Mouse (Mus musculus) ovary, postnatal 10 days (tissue): ENCODE data around the gene Smtnl1.

Experiments
- DNase-seq: peaks from one replicate; pipeline ENCODE4 v3.0.0; 2022; ENCODE audit warnings: low spot score

Gene Smtnl1

DNA sequence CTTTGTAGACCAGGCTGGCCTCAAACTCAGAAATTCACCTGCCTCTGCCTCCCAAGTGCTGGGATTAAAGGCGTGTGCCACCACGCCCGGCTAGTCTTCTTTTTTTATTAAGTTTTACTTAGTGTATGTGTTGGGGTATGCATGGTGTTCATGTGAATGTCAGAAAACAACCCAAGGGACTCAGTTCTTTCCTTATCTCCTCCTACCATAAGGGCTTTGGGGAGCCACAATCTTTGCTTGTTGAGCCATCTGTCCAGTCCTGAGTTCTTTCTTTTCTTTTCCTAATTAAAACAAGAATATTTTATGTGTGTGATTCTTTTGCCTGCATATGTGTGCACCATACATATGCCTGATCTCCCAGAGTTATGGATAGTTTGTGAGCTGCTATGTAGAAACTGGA, 29.3 kb downstream of the Smtnl1 start:
- no peak for DNase-seq

DNA sequence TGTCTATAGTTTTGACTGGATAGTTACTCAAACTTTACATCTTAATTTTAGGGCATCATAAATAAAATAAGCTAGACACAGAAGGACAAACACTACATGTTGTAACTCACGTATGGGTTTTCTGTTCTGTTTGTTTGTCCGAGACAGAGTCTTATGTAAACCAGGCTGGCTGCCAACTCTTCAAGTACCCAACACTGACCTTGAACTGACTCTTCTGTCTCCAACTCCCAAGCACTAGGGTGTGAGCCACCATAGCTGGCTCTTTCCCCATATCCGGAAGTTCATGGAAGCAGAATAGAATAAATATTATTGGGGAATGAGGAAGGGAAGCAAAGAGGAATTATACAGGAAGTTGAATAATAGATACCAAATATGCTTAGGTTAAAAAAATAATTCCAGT, 29.9 kb downstream of the Smtnl1 start:
- no peak for DNase-seq

DNA sequence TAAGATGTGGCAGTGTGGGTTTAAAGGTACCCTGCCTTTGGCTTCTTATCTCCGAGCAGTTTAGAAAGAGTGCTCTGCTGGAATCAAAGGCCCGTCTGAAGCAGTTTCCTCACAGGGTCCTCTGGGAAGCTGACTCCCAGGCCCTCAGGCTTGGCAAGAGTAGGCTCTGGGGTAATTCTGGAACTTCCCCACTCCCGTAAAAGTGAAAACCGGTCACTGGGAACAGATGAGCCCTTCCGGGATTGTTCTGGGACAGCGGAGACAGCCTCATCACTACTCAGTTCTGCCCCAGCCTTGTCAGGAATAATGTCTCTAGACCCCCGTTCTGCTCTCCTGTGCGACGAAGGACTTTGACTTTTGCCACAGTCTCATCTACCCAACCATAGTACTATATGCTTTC, 32.0 kb downstream of the Smtnl1 start:
- no peak for DNase-seq

DNA sequence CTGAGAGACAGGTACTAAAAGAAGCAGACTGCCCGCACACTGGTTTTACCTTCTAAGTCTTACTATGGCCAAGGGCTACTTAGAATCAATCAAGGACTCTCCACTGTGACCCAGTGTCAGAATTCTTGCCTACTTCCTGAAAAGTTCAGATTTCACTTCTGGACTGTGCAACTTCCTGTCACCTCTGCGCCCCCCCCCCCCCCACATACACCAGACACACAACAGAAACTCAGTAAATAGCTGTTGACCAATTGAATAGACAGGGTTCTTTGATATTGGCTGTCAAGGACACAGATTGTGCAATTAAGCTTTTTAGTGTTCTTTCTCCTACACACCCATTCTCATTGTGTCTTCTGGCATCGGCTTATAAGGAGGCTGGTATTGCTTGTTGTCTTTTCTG, 34.1 kb downstream of the Smtnl1 start:
- no peak for DNase-seq

DNA sequence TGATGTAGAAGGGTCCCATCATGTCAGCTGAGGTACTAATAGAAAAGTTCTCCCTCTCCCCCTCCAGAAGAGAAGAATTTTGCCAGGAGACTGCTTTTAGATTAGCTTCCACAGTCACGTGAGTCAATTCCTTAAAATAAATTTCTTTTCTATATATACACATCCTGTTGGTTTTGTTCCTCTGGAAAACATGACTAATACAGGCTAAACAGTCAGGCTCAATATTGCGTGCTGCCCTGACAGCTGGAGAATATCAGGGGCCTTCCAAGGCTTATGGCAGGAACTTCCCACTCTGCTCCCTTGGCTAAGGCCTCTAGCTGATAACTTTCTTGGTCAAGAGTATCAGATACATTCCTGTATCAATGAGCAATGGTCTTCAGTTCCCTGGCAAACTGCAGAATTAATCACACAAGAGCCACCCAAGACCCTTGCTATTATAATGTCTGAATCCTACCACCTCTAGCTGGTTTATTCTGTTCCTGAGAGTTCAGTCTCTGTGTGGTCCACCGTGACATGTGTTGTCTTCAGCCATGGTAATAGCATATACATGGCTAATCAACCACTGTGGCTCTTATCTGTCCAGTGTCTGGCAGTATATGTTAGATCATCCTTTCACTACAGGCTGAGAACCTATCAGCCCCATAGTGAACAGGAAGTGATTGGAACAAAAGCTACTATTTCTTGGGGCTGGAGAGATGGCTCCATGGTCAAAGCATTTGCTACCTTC, 38.4 kb downstream of the Smtnl1 start:
- DNase-seq: no peak

DNA sequence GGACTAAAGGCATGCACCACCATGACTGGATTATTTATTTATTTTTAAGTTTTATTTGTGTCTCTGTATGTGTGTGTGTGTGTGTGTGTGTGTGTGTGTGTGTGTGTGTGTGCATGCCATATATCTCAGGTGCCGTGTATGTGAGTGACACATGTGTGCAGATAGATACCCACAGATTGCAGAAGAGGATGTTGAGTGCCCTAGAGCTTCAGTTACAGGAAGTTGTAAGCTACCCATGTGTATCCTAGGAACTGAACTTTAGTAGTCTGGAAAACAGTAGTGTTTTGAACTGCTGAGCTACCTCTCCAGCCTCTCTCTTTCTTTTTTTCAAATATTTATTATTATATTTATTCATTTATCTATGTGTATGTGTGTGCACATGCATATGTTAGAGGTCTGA, 39.1 kb downstream of the Smtnl1 start:
- DNase-seq: no peak

DNA sequence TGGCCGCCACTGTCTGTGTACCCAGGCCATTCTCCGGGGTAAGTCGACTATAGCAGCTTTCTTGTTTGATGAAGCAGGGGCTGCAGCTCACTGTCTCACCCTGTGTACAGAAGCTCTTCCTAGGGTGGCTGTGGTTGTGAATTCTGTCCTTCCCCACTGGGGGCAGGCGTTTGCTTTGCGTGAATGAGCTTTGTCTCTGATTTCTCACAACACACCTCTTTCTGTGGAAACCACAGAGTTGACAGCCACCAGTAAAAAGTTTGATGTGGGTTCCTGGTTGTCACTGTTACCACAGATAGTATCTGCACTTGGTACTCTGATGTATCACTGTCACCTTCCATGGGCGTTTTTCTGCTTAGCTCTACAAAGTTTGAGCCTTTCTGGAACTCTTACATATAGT, 43.2 kb downstream of the Smtnl1 start:
- no peak for DNase-seq

DNA sequence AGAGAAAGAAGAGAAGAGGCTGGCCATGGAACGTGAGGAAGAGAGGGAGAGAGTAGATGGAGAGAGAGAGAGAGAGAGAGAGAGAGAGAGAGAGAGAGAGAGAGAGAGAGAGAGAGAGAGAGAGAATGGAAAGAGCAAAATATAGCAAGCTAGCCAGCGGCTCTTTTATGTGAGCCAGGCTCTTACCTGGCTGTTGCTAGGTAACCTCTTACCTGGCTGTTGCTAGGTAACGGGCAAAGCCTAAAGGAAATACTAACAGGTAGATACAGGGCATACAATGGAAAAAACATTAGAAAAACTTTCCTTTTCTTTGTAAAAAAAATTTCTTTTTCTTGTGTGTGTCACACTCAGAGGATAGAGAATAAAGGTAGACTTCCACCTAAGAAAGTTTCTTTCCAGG, 44.7 kb downstream of the Smtnl1 start:
- DNase-seq: no peak

DNA sequence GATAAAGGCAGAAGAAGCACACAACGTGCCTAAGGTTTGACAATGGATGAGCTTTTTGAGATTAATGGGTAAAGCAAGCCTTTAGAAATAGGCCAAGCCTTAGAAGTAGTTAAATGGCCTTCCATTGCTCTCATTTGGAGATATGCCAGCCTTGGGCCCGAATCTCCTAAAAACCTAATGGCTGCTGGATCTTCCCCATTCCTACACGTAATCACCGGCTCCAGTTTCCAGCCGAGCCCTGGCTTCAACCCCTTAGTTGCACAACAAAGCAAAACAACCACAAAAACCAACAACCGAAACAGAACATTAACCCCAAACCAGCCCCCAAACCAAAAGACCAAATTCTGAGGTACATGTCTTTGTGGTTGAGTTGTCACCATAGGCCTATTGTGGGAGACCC, 46.8 kb downstream of the Smtnl1 start:
- DNase-seq: no peak

DNA sequence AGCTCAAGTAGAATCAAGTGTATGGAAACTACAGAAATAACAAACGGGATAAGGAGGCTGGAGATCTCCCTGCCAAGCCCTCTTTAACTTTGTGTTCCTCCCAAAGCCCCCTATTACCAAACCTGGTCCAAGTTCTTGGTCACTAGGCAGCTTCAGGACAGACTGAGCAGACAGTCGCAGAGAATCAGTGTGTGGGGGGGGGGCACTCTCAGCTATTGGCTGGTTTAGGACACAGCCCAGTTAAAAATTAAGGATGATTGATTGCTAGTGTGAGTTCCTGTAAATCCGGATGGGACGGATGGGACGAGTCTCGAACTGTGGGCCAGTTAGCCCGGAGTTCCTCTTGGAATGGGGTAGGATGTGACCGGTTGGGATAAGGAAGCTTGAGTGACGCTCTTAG, 47.2 kb downstream of the Smtnl1 start, which contains the start of gene Serping1:
Gene Serping1, minus strand, starts transcription at position 204 of the 400 bp plus-strand sequence.
- DNase-seq: no peak

DNA sequence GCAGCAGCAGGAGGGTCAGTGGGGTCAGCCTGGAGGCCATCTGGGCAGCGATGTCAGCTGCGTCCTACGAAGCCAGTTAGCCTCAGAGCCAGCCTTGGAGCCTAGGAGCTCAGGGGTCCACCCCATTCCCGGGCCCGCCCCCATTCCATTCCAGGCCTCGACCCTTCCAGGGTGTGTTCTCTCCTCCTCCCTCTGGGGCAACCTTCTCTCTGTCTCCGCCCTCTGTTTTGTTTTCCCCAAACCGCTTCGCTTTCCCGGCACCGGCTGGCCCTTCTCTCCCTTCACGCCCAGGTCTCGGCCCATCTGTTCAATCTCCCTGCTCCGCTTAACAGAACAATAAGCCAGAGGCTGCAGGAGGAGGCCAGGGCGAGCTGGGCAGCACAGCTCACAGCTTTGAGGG, 47.7 kb downstream of the Smtnl1 start:
- peak; percentile 45 for DNase-seq

DNA sequence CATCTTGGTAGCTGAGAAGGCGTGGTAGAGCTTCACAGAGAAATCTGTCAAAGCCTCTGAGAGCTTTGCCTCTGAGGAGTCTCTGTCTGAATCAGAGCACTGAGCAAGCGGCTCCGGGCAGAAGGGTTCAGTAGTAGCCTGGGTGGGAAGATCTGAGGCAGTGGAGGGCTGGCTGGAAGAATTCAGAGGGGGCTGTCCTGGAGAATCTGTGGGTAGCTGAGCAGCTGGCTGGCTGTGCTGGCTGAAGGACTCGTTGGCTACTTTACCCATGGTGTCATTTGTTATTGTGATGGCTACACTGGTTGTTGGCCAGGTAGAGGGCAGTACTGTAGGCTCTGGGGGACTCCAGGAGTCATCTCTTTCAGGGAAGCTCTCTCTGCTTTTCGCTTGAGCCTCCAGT, 49.3 kb downstream of the Smtnl1 start:
- no peak for DNase-seq

DNA sequence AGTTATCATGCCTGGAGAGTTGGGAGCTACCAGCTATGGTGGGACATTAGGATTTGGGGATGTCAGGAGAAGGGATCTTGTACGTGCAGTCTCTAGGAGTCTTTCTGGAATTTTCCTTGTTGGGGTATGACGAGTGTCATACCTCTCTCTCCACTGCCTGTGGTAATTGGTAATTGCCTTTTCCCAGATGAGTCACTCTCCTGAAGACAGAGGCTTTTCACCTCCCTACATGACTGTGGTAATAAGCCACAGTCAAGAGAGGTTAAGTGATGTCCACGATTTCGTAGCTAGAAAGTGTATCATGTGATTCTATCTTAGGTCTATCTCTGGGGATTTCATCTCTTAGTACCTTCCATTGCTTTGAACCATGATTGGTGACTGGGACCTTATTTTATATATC, 50.0 kb downstream of the Smtnl1 start:
- DNase-seq: no peak

DNA sequence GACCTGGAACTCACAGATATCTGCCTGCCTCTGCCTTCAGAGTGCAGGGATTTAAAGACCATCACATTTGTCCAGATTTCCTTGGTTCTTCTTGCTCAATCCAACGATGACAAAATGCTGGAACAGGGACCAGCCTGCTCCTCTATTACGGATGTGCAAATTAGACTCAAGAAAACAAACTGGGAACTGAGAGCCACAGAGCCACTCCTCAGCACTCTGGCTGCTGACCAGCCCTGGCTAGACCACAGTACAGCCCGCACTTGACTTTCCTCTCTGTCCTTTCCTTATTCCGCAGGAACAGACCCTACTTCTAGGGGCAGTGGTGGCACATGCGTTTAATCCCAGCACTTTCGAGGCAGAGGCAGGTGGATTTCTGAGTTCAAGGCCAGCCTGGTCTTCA, 52.0 kb downstream of the Smtnl1 start:
- no peak for DNase-seq

DNA sequence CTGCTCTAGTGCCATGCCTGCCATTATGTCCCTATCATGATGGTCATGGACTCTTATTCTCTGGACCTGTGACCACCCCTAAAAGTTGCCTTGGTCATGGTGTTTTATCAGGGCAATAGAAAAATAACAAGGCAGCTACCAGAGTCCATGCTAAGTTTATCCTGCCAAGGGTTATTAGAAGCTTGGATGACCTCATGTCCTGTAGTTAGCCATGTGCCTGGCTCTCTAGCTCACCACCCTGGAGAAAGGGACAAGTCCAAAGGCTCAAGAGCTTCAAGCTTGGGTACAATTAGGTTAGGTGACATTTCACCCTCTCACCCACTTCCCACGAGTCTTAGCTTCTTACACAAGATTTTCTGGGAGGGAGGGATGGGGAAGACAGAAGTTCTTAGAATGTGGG, 59.6 kb downstream of the Smtnl1 start:
- no peak for DNase-seq

DNA sequence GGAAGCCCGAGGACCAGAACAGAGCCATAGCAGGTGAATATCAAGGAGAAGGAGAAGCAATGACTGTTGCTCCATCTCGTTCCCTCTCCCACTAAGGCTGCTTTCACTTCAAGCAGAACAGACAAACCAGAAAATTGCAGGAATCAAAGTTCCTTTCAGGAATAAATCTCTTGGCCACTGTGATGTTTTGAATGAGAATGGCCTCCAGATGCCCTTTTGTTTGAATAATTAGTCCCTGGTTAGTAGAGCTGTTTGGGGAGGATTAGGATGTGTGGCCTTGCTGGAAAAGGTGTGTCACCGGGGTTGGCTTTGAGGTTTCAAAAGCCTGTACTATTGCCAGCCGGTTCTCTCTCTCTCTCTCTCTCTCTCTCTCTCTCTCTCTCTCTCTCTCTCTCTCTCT, 60.2 kb downstream of the Smtnl1 start:
- DNase-seq: no peak

DNA sequence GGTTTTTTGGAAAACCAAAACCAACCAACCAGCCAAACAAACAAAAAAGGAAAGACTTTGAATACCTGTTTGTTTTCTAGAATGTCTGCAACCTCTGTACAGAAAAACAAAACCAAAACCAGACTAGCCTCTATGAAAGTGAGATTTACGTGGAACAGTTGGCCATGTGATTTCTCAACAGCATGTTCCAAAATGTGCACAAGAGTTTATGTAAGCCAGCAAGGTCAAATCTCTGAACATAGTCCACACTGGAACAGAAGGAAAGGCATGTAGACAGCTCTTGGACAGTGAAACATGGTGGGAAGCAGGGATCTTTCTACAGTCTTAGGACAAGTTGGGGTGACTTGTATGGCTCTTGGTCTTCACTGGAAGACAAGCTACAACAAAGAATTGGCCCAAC, 60.6 kb downstream of the Smtnl1 start:
- no peak for DNase-seq

DNA sequence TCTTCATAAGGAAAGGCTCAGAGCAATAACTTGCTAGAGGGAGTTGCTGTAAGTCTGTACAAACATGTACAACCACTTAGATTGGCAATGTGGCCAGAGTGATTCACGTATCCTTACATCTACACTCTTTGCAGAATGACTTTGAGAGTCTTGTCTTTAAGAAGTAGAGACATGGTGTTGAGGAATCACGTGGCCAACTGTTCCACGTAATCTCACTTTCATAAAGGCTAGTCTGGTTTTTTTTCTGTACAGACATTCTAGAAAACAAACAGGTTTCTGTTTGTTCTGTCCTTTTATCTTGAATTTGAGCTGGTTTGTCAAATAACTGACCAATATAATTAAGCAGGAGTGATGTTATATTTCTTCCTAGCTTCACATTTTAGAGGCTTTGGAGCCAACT, 61.1 kb downstream of the Smtnl1 start:
- no peak for DNase-seq
